Mouse (Mus musculus) cortical plate, adult 2 months (tissue): ENCODE data around the gene Rad17. TPM values are rescaled to one million over a fixed set of nuclear protein-coding genes. Genes with fewer than 3 reads are reported as not detected.

Source experiments
- H3K27ac ChIP-seq: fragments of 200-500 bp; 2 replicates; pipeline ENCODE4 v1.5.1; 2012; ENCODE audit warnings: low read length, control low read depth, inconsistent platforms; ENCODE audit not compliant: insufficient read depth
- H3K4me1 ChIP-seq: fragments of 200-500 bp; 2 replicates; pipeline ENCODE4 v1.6.1; 2011; ENCODE audit warnings: low read length; ENCODE audit not compliant: control insufficient read depth, insufficient read depth
- H3K4me3 ChIP-seq: fragments of 200-500 bp; 2 replicates; pipeline ENCODE4 v1.5.1; 2011; ENCODE audit warnings: mild to moderate bottlenecking, low read length, control low read depth; ENCODE audit not compliant: insufficient read depth
- CTCF ChIP-seq: fragments of 200-500 bp; IDR thresholded peaks from 2 replicates; pipeline ENCODE4 v1.5.1; 2011; ENCODE audit warnings: mild to moderate bottlenecking, control low read depth, low read length; ENCODE audit not compliant: insufficient read depth; ENCODE audit errors: extremely low read depth
- POLR2A ChIP-seq: fragments of 200-500 bp; IDR thresholded peaks from 2 replicates; pipeline ENCODE4 v1.6.1; 2011; ENCODE audit warnings: mild to moderate bottlenecking, low read length, control low read depth; ENCODE audit not compliant: insufficient read depth; ENCODE audit errors: extremely low read depth
- polyA plus RNA-seq: library from polyadenylated mRNA; depleted of rRNA; stranded (reverse); fragments of >200 nt; gene quantifications from 2 replicates; pipeline ENCODE4 v1.2.3, GENCODE M21; 2012

Gene Rad17
- polyA plus RNA-seq, 1 experiment, result 12.7 TPM

DNA sequence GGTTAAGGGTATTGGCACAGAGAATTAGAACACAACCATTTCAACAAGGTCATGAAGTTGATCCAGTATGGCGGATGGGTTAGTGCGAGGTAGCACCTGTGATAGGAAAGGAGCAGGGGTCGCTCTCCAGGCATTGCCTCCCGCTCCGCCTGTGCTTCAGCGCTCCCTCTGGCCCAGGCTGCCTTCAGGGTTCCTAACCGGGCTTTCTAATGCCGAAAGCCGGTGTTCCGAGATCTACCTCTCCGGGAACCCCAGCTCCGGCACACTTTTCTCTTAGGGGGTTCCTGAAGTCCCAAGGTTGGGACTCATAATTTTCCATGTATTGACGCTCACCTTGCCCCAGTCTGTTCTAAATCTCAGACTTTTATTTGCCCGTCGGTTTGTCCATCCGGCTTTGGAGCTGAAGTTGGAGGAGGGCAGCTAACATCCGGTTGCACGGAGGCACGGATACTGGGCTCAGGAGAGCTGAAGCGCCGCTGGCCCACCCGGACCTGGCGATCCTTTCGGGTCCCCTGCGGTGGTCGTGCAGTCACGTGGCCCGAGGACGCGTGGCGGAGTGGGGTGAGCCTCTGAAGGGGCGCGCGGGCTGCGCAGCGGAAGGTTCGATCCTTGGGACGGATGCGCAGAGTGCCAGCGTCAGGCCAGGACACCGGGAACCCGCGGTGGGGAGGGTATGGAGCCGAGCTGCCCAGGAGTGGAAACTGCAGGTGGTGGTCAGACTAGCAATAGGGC is 18.6 kb upstream of the Rad17 start, which contains the start of gene Ccdc125:
Ccdc125 (plus strand) TSS at position 427 of the 732 bp plus-strand sequence.
- H3K4me3 ChIP-seq, result peak within 1 kb of the TSS; percentile 38; the same call in 1 of the 2 replicates
- H3K27ac ChIP-seq, result no peak within 1 kb of the TSS
- TF ChIP-seq CTCF (no peak), POLR2A (no peak)
- H3K4me1 ChIP-seq, result no peaks in the 10 kb centered on the region

DNA sequence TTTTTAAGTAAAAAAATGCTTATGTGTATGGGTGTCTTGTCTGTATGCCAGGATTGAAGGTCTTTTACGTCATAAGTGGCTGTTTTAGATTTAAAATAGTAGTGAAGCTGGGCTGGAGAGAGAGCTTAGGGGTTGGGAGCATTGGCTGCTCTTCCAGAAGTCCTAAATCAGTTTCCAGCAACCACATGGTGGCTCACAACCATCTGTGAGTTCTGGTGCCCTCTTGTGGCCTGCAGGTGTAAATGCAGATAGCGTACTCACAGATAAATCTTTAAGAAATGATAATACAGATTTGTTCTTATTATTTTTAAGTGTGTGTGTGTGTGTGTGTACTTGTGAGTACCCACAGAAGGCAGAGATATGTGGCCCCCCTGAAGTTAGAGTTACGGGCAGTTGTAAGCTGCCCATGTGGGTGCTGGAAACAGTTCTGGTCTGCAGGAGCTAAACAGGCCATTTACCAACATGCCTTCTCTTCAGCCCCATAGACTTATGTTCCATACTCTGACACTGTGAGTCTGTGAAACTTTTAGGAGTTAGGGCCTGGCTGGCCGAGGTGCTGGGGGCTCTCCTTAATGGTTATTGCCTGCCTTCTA is 9.1 kb upstream of the Rad17 start:
- H3K4me1 ChIP-seq, result no peaks in the 10 kb centered on the region
- H3K27ac ChIP-seq, result no peak overlapping the region
- TF ChIP-seq CTCF, result peak; percentile 81
- no peak for TF ChIP-seq POLR2A
- H3K4me3 ChIP-seq, result no peak overlapping the region

DNA sequence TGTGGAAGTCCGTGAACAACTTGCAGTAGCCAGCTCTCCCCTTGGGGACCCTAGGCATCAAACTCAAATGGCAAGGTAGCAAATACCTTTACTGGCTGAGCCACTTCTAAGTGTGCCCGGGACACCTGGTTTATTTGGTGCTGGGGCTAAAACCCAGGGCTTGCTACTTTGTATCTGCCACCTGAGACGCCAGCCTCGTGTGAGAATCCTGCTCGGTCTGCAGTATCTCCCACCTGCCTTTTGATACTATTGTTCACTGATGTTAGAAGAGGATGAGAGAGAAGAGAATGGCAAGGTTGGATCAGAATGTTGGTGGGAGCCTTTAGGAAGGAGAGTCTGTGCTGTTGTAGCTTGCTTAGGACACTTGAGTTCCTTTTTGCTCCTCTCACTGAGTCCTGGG is 7.2 kb upstream of the Rad17 start:
- Histone ChIP-seq H3K4me1 (no peaks in the 10 kb centered on the region), H3K27ac (no peak overlapping the region), H3K4me3 (no peak overlapping the region)
- TF ChIP-seq CTCF (no peak), POLR2A (no peak)

DNA sequence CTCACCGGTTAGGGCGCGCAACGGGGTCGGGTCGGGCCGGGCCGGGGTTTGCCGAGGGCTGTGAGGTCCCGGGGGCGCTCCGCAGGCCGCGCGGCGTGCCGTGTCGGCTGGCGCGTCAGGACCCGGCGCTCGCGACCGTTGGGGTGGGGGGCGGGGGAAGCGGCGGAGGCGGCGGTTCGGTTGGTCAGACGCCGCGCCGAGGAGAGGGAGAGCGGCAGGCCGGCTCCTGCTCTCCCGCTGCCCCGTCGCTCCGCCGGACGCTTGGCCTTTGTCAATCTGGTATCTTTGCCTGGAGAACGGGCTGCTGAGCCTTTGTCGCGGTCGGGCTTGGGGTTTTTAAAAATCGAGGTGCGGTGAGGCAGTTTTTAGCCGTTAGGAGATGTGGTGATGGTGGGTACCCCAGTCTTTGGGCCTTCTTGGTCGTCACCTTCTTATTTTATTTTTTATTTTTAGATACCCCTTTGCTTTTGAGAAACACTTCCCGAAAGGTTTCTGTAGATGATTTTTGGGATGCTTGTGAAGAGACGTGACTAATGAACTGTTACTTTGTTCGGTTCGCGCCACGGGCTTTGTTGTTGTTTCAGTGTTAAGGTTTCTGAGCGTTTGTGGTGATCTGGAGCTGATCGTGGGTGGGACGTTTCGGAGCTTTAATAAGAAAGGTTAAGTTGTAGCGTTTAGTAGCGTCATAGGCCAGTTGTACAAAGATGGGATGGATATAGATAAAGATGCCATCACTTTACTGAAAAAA is 762 bp upstream of the Rad17 start, which contains the start of gene Taf9:
Taf9 (plus strand) TSS at position 141 of the 748 bp plus-strand sequence.
- peak within 1 kb of the TSS; percentile 98 for H3K4me3 ChIP-seq
- H3K27ac ChIP-seq, result peak within 1 kb of the TSS; percentile 99
- TF ChIP-seq POLR2A, result no peak
- TF ChIP-seq CTCF, result no peak
- peaks cover 3% of the 10 kb centered on the region; the same call in 1 of the 2 replicates for H3K4me1 ChIP-seq

DNA sequence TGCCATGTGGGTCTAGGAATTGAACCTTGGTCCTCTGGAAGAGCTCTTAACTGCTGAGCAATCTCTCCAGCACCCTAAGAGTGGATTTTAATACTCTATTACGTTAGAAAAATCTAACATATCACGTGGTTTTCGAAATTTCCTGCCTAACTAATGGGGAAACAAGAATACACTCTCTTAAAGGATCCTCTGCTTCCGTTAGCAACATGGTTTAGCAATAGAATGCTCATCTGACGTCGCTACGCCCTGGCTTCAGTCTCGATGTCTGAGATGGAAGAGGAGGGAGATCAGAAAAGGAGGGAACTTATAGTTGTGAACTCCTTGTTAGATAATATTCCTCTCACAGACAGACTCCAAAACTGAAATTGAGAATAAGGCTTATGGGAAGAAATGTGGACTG is 2.6 kb downstream of the Rad17 start:
- H3K4me3 ChIP-seq, result no peak overlapping the region
- TF ChIP-seq POLR2A (no peak), CTCF (no peak)
- H3K4me1 ChIP-seq, result peaks cover 3% of the 10 kb centered on the region; the same call in 1 of the 2 replicates
- no peak overlapping the region for H3K27ac ChIP-seq

DNA sequence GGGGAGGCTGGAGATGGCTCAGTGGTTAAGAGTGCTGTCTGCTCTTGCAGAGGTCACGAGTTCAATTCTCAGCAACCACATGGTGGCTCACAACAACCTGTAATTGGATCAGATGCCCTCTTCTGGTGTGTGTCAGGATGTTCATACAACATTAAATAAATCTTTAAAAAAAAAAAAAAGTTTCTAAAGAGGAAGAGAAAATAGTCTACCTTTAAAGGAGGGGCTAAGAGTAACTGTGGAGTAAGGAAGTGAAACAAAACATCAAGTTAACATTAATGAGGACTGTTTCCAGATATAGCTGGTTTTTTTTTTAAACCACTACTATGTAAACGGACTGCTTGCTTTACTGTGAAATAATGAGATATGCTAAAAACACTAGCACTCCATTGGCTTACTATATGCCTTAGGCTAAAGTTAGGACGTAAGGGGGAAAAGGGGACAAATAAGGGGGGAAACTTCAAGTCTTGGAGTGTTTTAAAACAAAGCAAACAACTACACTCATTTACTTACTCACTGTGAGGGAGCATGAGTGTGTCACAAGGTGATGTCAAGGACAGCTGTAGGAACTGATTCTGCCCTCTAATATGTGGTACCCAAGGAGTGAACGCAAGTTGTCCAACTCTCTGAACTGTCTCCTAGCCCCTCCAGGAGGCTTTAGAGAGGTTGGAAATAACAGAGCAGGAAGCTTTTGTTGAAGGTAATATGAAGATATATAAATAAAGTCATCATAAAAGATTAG is 8.2 kb downstream of the Rad17 start:
- H3K4me3 ChIP-seq, result no peak overlapping the region
- no peak for TF ChIP-seq CTCF
- no peak for TF ChIP-seq POLR2A
- no peaks in the 10 kb centered on the region for H3K4me1 ChIP-seq
- no peak overlapping the region for H3K27ac ChIP-seq

DNA sequence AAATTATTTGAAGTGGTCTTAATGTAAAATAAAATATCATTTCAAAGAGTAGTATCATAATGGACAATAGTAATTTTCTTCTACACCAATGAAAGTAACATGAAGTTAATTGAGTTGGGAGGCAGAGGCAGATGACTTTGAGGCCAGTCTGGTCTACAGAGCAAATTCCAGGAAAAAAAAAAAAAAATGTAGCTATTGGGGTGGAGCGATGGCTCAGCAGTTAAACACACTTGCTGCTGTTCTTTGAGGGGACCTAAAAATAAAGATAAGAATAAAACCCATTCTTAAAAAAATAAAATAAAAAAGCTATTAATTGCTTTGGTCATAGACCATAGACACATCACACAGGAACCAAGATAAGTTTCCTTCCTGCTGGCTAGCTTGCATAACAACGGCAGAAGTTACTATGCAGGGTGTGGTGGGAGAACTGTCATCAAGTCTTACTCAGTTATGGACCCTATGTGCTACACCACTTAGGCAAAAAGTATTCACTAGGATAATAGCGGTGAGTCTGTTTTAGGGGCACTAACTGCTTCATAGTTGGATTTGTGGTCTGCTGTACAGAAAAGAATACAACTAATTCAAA is 16.7 kb downstream of the Rad17 start:
- TF ChIP-seq CTCF (no peak), POLR2A (no peak)
- Histone ChIP-seq H3K4me1 (no peaks in the 10 kb centered on the region), H3K4me3 (no peak overlapping the region), H3K27ac (no peak overlapping the region)

DNA sequence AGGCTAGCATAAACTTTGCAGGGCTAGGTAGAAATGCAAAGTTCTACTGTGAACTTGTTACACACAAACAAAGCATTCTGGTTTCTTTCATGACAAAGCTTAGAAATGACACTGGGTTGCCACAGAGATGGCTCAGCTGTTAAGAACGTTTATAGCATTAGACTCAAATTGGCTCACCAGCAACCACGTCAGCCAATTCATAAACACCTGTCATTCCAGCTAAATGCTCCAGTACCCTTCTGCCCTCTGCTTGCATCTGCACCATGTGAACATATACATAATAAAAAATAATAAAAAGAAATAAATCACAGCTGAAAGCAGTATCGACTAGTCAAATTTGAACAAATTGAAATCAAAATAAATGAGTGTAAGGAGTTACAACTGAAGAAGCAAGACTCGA is 28.6 kb downstream of the Rad17 start:
- TF ChIP-seq POLR2A, result no peak
- TF ChIP-seq CTCF, result no peak
- Histone ChIP-seq H3K4me1 (no peaks in the 10 kb centered on the region), H3K27ac (no peak overlapping the region), H3K4me3 (no peak overlapping the region)

DNA sequence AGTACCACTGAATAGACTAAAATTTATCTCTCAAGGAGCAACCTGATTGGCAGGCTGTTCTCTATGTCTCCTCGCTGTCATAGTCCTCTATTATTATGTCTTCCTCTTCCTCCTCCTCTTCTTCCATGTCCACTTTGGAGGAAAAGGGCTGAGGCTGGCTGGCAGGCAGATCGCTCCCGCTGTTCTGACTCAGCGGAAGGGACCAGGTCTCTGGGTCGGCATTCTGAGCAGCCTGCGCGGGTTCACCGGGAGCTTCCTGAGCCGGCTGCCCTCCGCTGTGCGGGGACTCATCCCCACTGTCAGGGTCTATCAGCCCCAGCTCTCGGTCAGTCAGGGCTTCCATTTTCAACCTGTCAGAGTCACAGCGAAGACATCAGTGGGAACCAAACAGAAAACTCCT is 33.3 kb downstream of the Rad17 start:
- H3K27ac ChIP-seq, result no peak overlapping the region
- H3K4me3 ChIP-seq, result no peak overlapping the region

More for the DNA sequence above, 33.3 kb downstream of the Rad17 start:
- H3K4me1 ChIP-seq, result no peaks in the 10 kb centered on the region
- TF ChIP-seq POLR2A (no peak), CTCF (no peak)
